ENCODE assay signal across 16 mouse cellular contexts in the genomic region with DNA sequence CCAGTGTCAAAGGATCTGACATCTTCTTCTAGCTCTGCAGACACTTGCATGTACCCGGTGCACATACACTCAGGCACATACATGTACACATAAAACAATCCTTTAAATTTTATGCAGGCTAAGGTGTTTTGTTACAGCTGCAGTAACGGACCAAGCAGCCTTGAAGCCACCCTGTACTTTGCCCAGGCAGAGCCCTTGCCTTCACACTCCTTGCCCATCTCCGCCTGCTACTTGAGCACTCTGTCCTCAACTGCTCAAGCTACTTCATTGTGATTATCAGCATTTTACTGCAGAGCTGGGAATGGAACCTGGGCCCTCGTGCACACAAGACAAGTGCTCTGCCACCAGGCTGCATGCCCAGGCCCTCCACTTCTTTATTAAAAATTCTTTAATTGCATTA. TPM values are rescaled to one million over a fixed set of nuclear protein-coding genes. Genes with fewer than 3 reads are reported as not detected.
"Had no signal": no experiment of that assay in that cellular context is flagged by ENCODE, and none has a peak within 500 bp of the region (broad histone marks: within the 10 kb centered on the region; RNA-seq: fewer than 3 reads in every experiment).

No protein-coding gene starts in this region.

- H3K4me1 ChIP-seq: lung, embryonic 15.5 days; megakaryocyte, embryonic 14.5 days; midbrain, embryonic 13.5 days; midbrain, embryonic 15.5 days; neural tube, embryonic 12.5 days; stomach, embryonic 15.5 days had no signal

- H3K4me3 ChIP-seq: lung, embryonic 15.5 days; megakaryocyte, embryonic 14.5 days; midbrain, embryonic 13.5 days; midbrain, embryonic 15.5 days; neural tube, embryonic 12.5 days; stomach, embryonic 15.5 days had no signal

- ATAC-seq: lung, postnatal 0 days; midbrain, embryonic 13.5 days; midbrain, embryonic 15.5 days had no signal

- H3K27me3 ChIP-seq: lung, embryonic 15.5 days; midbrain, embryonic 13.5 days; midbrain, embryonic 15.5 days; neural tube, embryonic 12.5 days; stomach, embryonic 15.5 days had no signal

- H3K9ac ChIP-seq: lung, embryonic 15.5 days; midbrain, embryonic 13.5 days; midbrain, embryonic 15.5 days; neural tube, embryonic 12.5 days; stomach, embryonic 15.5 days had no signal

- H3K27ac ChIP-seq: lung, embryonic 15.5 days; macrophage; midbrain, embryonic 13.5 days; midbrain, embryonic 15.5 days; neural tube, embryonic 12.5 days; stomach, embryonic 15.5 days; stomach, postnatal 0 days had no signal

- H3K4me2 ChIP-seq: lung, embryonic 15.5 days; midbrain, embryonic 11.5 days; midbrain, embryonic 13.5 days; midbrain, embryonic 15.5 days; neural tube, embryonic 12.5 days; stomach, embryonic 15.5 days had no signal

- H3K9me3 ChIP-seq: lung, embryonic 15.5 days; megakaryocyte, embryonic 14.5 days; midbrain, embryonic 13.5 days; midbrain, embryonic 15.5 days; neural tube, embryonic 12.5 days; stomach, embryonic 15.5 days had no signal

- DNase-seq: lung, postnatal 14 days; lung, postnatal 36 days; right cerebral cortex, postnatal 14 days; thymus, adult 2 months; thymus, postnatal 25 days; thymus, postnatal 4 days had no signal

- H3K36me3 ChIP-seq: lung, embryonic 15.5 days; midbrain, embryonic 13.5 days; midbrain, embryonic 15.5 days; neural tube, embryonic 12.5 days; stomach, embryonic 15.5 days had no signal

RNA-seq across cellular contexts. Expression of a gene that starts 10.6 kb away (rescaled TPM):
- polyA plus RNA-seq: lung, postnatal 0 days had no signal
